Mouse (Mus musculus) liver, adult 2 months (tissue): ENCODE measurements around the gene Krt84.

Source experiments
- CTCF ChIP-seq: fragments of 200-500 bp; IDR thresholded peaks from 2 replicates; pipeline ENCODE4 v1.5.1; 2011; ENCODE audit warnings: low read depth, low read length, control low read depth
- POLR2A ChIP-seq: fragments of 200-500 bp; IDR thresholded peaks from 2 replicates; pipeline ENCODE4 v1.6.1; 2011; ENCODE audit warnings: low read length, control low read depth; ENCODE audit not compliant: insufficient read depth; ENCODE audit errors: extremely low read depth

- TF ChIP-seq CTCF (peak; percentile 58), POLR2A (no peak)
Measured at GRCm38 (mm10) chr15:101497181-101497580, 35.4 kb downstream of the Krt84 start.
